Mouse (Mus musculus) cerebellum, adult 11-12 months (tissue): ENCODE results near the gene Usp18.

Experiments used
- DNase-seq: peaks from one replicate; pipeline ENCODE4 v3.0.0; 2022

Gene Usp18

GRCm38 (mm10) chr6:121305571-121305970 is 59.9 kb downstream of the Usp18 start:
- DNase-seq: no peak

GRCm38 (mm10) chr6:121310984-121311383 is 65.3 kb downstream of the Usp18 start:
- no peak for DNase-seq

- no peak for DNase-seq
Observed at GRCm38 (mm10) chr6:121319099-121319498, 73.4 kb downstream of the Usp18 start.
